Mouse (Mus musculus) 416B (cell line): Measurements from ENCODE around the gene Tepsin.

Source experiments
- DNase-seq: peaks from one replicate; pipeline ENCODE4 v3.0.0; 2011; ENCODE audit warnings: low read depth

The Tepsin gene

DNA sequence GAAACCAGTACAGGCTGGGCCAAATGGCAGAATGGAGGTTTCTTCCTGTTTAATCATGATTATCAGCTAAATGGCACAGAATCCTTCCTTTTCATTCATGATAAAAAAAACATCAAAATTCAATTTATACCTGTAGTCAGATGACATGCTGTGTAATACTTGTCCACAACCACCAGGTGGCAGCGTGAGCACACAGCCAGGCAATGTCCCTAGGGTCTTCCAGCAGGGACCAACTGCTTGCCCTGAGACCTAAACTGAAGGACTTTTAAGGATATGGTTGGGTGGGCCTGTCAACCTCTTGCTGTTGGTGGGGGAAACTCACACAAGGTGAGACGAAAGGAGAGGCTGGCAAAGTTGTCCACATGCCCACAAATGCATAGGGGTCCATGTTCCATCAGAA is 12.5 kb upstream of the Tepsin start:
- peak; percentile 57 for DNase-seq

- DNase-seq: peak; percentile 48
Measured at GRCm38 (mm10) chr11:120110554-120110953, 12.0 kb upstream of the Tepsin start.

DNA sequence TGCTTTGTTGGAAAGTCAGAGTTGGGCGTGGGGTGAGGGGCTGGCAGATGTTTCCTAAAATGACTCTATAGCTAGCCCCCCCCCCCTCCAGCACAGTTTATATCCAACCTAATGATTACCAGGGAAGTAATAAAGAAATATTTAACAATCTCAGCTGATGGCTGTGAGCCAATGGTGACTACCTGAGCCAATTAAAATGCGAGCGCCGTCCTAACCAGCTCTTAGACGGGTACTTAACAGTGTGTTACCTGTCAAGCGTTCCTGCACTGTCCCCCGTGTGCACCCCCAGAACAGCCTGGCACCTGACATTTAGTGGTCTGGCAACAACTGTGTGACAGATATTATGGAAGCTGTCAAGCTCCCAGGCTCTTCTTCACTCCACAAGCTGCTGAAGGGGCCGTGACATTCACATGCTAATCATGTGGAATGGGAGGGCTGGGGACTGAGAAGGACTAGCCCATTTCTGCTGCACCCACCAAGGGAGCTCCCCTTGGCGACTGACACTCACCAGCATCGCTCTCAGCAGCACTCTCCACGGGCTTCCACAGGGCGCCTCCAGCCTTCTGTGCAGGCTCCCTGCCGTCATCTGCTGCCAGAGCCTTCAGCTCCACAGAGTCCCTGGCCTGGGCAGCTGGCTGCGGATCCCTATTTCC is 11.2 kb upstream of the Tepsin start:
- no peak for DNase-seq

DNA sequence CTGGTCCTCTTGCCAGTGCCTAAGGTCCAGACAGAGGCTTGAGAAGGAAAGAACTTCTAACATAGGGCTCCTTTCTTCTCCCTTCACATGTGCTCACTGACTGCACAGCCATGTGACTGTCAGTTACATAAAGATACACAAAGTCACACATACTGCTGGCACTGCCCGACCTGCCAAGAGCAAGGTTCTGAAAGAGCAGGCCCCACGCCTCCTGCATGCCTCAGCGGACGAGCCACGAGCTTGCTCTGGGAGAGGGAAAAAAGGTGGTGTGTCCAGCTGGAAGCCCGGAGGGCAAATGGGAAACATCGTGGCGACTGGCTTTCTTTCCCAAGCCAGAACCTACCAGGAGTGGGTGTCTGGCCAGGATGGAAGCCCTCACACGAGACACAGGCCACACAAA is 9.3 kb upstream of the Tepsin start:
- DNase-seq: no peak

GRCm38 (mm10) chr11:120107026-120107425 is 8.5 kb upstream of the Tepsin start:
- DNase-seq: no peak

DNA sequence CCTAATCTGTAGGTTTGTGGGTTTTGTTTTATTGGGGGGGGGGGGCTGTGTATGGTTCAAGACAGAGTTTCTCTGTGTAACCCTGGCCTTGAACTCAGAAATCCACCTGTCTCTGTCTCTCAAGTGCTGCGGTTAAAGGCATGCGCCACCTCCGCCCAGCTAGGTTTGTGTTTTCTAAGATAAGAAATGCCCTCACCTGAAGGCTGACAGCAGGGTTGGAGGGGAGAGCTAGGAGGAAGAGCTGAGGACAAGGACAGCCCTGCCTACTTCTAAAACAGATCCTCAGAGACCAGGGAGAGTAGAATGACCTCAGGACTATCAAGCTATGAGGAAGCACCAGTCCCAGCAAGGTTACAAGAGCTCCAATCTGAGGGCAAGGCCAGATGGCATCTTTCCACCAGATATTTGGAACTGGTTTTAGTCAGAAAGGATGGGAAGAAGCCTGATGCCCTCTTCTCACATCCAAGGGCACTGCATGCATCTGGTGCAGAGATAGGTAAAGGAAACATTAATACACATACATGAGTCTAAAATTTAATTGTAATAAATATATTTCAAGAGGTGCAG is 5.0 kb upstream of the Tepsin start:
- DNase-seq: no peak

GRCm38 (mm10) chr11:120101036-120101435 is 2.5 kb upstream of the Tepsin start:
- peak; percentile 82 for DNase-seq

DNA sequence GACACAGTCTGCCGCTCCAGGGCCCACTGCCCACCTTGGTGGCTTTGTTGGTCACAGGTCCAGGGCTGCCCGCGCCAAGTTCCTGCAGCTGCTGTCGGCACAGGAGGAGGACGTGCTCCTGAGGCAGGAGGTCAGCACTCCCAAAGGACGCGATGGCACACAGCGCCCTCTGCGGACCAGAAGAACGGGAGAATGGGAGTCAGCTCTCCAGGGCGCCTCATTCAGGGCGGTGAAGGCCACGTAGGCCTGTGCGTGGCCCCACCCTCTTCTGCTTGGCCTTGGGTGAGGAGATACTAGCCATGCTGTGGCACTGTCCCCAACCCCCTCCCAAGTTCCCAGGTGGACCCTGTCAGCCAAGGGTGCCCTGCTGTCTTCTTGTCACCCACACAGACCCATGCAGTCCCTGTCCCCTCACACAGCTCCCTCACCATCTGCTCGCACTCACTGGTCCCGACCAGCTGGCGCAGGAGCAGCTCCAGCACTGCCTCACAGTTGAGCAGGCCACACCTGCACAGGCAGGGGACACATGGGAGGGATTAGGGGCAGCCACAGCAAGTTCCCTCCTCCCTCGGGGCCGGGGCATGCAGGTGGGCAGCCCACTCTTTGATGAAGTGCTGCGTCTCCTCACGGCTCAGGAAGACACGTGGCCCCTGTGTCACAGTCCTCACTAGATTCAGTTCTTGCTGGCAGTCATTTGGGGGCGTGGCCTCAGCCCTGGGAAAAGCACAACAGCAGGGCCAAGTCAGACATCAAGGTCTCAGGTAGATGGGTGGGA is 5.5 kb downstream of the Tepsin start:
- DNase-seq: no peak

DNA sequence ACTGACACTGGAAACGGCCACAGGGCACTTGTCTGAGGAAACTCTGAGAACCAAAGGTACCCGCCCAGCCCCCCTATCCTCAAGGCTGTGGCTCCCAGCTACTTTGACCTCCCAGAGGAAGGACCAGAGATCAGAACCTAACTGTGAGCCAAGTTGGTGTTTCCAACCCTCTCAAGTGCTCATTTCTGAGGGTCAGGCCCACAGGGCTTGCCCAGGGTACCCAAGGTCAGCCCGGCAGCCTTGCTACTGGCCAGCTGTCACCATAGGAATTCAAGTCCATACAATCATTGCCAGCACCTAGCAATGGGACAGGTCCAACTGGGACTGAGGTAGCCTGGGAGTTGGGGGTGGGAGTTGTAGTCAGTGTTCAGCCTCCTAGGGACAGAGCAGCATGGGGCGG is 7.9 kb downstream of the Tepsin start:
- DNase-seq: no peak

DNA sequence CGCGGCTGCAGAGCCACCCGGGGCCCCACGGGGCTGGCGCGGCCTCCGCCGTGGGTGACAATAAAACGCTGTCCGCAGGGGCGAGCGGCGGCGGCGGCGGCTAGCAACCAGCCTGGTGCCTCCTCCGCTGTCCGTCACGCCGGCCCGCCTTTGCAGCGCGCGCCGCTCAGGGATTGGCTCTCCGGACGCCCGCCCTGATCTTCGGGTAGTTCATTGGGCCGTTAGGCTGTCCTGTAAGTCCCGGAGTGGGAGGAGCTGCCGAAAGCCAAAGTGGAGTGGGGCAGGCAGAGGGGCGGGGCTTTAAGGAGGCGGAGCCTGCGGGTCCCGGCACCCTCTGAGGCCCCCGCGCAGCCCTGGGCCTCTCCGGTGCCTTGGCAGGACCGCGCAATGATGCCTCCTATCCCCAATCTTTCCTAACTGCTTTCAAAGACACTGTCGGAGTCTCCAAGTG is 11.8 kb downstream of the Tepsin start, which contains the start of gene Cep131:
Cep131 (minus strand) TSS at position 126 of the 451 bp plus-strand sequence.
- peak; percentile 97 for DNase-seq

GRCm38 (mm10) chr11:120085891-120086627 is 12.5 kb downstream of the Tepsin start:
- peak; percentile 38 for DNase-seq

- DNase-seq: no peak
Measured at GRCm38 (mm10) chr11:120080282-120080681, 18.2 kb downstream of the Tepsin start.

- no peak for DNase-seq
Measured at GRCm38 (mm10) chr11:120076191-120076590, 22.3 kb downstream of the Tepsin start.

DNA sequence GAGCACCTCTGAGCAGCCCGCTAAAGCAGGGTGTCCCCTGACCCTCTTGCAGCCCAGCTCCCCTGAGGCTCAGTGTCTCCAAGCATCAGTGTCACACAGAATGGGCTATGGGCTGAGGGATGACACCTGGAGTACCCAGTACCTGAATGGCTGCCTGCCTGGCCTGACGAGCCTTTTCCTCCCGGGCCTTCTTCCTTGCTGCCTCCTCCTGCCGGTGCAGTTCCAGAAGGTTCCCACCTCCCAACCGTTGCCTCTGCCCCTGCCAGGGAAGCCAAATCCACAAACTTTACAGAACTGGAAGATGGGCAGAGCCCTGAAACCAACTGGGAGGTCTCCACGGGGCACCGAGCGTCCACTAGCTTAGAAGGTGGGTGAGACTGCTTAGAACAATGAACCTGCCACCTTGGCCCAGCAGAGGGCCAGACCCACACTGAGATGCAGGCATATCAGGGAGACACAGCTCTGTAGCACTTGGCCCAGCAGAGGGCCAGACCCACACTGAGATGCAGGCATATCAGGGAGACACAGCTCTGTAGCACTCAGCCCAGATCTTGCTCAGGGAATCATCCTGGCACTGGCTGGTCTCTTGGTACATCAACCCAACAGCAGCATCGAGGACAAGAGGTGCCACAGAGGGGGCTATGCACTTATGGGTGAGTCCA is 25.4 kb downstream of the Tepsin start:
- DNase-seq: no peak

DNA sequence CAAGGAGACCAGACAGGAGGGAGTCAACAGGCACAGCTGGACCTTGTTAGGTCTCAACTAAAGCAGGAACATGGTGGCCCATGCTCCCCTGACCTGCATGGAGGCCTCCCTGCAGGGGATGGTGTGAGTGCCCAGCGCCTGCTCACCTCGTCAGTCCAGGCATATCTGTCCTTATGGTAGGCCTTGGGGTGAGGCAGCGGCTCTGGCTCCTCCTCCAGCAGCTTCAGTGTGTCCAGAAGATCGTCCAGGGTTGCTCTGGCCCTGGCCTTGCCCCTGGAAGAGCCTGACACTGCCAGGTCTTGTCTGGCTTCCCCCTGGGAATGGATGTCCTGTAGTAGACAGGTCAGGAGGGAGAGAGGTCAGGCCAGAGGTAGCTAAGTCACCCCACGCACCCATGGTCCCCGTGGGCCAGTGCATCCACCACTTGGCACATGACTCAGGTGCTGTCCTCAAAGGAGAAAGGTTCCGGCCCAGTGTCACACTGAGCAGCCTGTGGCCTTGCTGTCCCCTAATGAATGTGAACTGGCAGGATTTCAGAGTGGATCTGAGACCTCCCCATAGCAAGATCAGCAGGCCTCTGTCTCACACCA is 26.7 kb downstream of the Tepsin start:
- no peak for DNase-seq

- DNase-seq: no peak
Measured at GRCm38 (mm10) chr11:120071065-120071464, 27.5 kb downstream of the Tepsin start.

- no peak for DNase-seq
Measured at GRCm38 (mm10) chr11:120070286-120070930, 28.1 kb downstream of the Tepsin start.

GRCm38 (mm10) chr11:120069261-120069660 is 29.3 kb downstream of the Tepsin start:
- no peak for DNase-seq

- no peak for DNase-seq
Measured at GRCm38 (mm10) chr11:120067834-120068233, 30.7 kb downstream of the Tepsin start.

GRCm38 (mm10) chr11:120065291-120065690 is 33.2 kb downstream of the Tepsin start:
- DNase-seq: peak; percentile 33

DNA sequence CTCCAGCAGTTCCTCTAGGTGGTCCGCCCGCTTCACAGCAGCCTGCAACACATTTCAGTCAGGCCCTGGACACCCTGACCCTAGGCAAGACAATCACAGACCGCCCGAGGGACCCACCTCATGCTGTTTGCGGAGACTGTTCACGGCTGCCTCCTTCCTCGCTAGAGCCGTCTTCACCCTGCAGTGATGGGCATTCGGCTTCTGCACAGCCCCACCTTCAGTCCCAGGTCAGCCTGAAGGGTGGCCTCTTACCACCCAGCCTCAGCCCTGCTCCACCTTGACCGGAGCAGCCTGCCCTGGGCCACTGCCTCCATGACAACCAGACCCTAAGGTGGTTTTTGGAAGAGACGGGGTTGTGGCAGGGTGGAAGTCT is 33.9 kb downstream of the Tepsin start:
- no peak for DNase-seq
